Mouse (Mus musculus): ENCODE data around the gene Slc35b4.

The Slc35b4 gene

GRCm38 (mm10) chr6:34170844-34171494, 5.9 kb downstream of the Slc35b4 start:
- DNase-seq (ENCODE audit: low spot score): no peak

- DNase-seq (ENCODE audit: low spot score): no peak
These were observed 8.1 kb downstream of the Slc35b4 start for GRCm38 (mm10) chr6:34168834-34169233.

- no peak for DNase-seq (ENCODE audit: low spot score)
These were observed 13.9 kb downstream of the Slc35b4 start for GRCm38 (mm10) chr6:34163014-34163413.

- DNase-seq (ENCODE audit: low spot score): no peak
These were observed 14.3 kb downstream of the Slc35b4 start for GRCm38 (mm10) chr6:34162607-34163006.

GRCm38 (mm10) chr6:34161511-34161910, 15.4 kb downstream of the Slc35b4 start:
- DNase-seq (ENCODE audit: low spot score): no peak

GRCm38 (mm10) chr6:34160816-34161310, 16.0 kb downstream of the Slc35b4 start:
- no peak for DNase-seq (ENCODE audit: low spot score)

- no peak for DNase-seq (ENCODE audit: low spot score)
These were observed 16.7 kb downstream of the Slc35b4 start for GRCm38 (mm10) chr6:34159998-34160815.

- DNase-seq (ENCODE audit: low spot score): no peak
These were observed 19.8 kb downstream of the Slc35b4 start for GRCm38 (mm10) chr6:34156841-34157748.

- DNase-seq (ENCODE audit: low spot score): no peak
These were observed 20.9 kb downstream of the Slc35b4 start for GRCm38 (mm10) chr6:34156057-34156456.

- no peak for DNase-seq (ENCODE audit: low spot score)
These were observed 21.6 kb downstream of the Slc35b4 start for GRCm38 (mm10) chr6:34155137-34155804.

GRCm38 (mm10) chr6:34154202-34154601, 22.7 kb downstream of the Slc35b4 start:
- peak; percentile 9 for DNase-seq (ENCODE audit: low spot score)

- DNase-seq (ENCODE audit: low spot score): no peak
These were observed 23.6 kb downstream of the Slc35b4 start for GRCm38 (mm10) chr6:34153069-34154052.

- no peak for DNase-seq (ENCODE audit: low spot score)
These were observed 27.1 kb downstream of the Slc35b4 start for GRCm38 (mm10) chr6:34149821-34150220.

- no peak for DNase-seq (ENCODE audit: low spot score)
These were observed 27.8 kb downstream of the Slc35b4 start for GRCm38 (mm10) chr6:34149066-34149465.

GRCm38 (mm10) chr6:34148639-34149038, 28.3 kb downstream of the Slc35b4 start:
- no peak for DNase-seq (ENCODE audit: low spot score)

- no peak for DNase-seq (ENCODE audit: low spot score)
These were observed 28.9 kb downstream of the Slc35b4 start for GRCm38 (mm10) chr6:34148021-34148420.

- no peak for DNase-seq (ENCODE audit: low spot score)
These were observed 30.9 kb downstream of the Slc35b4 start for GRCm38 (mm10) chr6:34146042-34146441.

GRCm38 (mm10) chr6:34142931-34143330, 34.0 kb downstream of the Slc35b4 start:
- DNase-seq (ENCODE audit: low spot score): no peak

GRCm38 (mm10) chr6:34138366-34138765, 38.5 kb downstream of the Slc35b4 start:
- DNase-seq (ENCODE audit: low spot score): no peak

- DNase-seq (ENCODE audit: low spot score): no peak
These were observed 44.5 kb downstream of the Slc35b4 start for GRCm38 (mm10) chr6:34132391-34132790.
